Mouse (Mus musculus) olfactory bulb, adult 2 months (tissue): ENCODE data around the gene Mtg1.

Experiments
- CTCF ChIP-seq: fragments of 200-500 bp; IDR thresholded peaks from 2 replicates; pipeline ENCODE4 v1.5.1; 2012; ENCODE audit warnings: low read depth, mild to moderate bottlenecking, low read length, moderate library complexity; ENCODE audit not compliant: insufficient read depth
- POLR2A ChIP-seq: fragments of 200-500 bp; IDR thresholded peaks from 2 replicates; pipeline ENCODE4 v1.6.1; 2012; ENCODE audit warnings: mild to moderate bottlenecking, low read depth, low read length, moderate library complexity; ENCODE audit not compliant: insufficient read depth

DNA sequence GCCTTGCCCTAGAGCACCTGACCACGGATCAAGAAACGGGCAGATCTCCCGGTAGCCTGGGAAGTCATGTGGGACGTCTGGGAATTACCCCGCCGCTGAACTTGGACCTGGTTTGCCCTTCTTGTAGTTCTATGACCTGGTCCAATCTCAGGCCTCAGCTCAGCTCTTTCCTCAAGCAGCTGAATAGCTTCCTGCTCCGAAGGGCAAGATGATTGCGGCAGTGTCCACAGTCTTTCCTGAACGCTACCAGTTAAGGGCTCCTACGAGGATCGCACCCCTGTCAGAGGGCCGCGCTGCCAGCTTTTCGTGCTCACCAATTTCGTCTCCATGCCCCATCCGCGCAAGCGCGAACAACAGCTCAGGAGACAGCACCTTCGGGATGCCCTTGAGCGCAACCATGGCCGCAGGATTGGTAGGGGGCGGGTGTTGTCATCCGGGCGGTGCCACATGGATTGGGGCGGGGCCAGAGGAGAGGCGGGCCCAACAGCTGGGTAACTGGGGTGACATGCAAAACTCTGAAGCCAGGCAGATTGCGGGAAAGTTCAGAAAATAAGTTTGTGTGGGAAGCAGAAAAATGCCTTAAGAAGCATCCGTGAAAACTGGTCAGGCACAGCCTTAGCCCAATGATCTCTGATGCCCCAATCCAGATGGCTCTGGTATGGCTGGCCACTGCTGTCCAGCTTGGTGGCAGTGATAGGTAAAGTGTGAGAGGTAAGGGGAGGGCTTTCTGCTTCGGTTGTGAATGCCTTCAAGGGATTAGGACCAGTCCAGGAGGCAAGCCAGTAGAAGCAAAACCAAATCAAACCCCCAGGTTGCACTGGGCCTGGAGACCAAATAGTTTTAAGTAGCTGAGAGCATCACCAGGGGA, 35.1 kb upstream of the Mtg1 start, which contains the start of gene Fuom:
- no peak for TF ChIP-seq CTCF
- peak; percentile 72 for TF ChIP-seq POLR2A
